Mouse (Mus musculus): ENCODE results near the gene Rgs19.

Gene Rgs19

GRCm38 (mm10) chr2:181693339-181694280 lies at the start of gene Rgs19:
Gene Rgs19, minus strand, starts transcription at chr2:181693977.
- peak; percentile 82 for DNase-seq (ENCODE audit: low spot score)

GRCm38 (mm10) chr2:181730051-181730450 lies 36.3 kb upstream of the Rgs19 start:
- no peak for DNase-seq (ENCODE audit: low spot score)

- DNase-seq (ENCODE audit: low spot score): no peak
Measured at GRCm38 (mm10) chr2:181727659-181728262, 34.0 kb upstream of the Rgs19 start.

GRCm38 (mm10) chr2:181722213-181722612 lies 28.4 kb upstream of the Rgs19 start:
- DNase-seq (ENCODE audit: low spot score): no peak

- DNase-seq (ENCODE audit: low spot score): no peak
Measured at GRCm38 (mm10) chr2:181721200-181721599, 27.4 kb upstream of the Rgs19 start.

GRCm38 (mm10) chr2:181720061-181720460 lies 26.3 kb upstream of the Rgs19 start:
- no peak for DNase-seq (ENCODE audit: low spot score)

DNA sequence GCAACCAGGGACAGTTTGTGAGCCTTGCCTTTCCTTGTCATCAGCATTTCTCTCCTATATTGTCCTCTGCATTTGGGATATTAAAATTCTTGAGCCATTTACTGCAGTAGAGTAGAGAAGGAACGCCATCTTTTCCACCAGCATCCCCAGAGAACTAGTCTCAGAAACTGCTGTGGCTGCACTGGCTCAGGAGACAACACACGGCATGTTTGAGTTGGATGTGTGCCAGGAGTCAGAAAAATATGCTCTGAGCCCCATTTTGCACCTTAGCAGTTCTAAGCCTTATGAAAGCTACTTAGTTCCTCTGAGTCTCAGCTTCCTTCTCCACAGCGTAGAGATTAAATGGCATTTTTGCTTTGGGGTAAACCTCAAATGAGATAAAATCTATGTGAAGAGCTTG lies 23.2 kb upstream of the Rgs19 start:
- DNase-seq (ENCODE audit: low spot score): no peak

DNA sequence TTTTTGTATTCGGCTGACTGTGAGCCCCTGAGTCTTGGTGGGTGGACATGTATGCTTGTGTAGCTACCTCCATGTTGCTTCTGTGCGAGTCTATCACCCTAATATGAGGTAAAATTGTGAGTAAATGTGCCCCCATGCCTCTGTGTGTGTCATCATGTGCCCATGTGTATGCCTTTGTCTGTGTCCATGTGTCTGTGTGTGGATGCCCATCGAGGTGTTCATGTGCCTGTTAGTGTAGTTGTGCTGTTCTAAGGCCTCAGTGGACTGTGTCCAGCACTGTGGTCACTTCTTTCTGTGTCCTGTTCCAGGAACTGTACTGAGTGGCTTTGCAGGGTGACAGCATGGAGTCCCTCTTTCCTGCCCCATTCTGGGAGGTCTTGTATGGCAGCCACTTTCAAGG lies 21.6 kb upstream of the Rgs19 start:
- DNase-seq (ENCODE audit: low spot score): no peak

- DNase-seq (ENCODE audit: low spot score): no peak
Measured at GRCm38 (mm10) chr2:181714903-181715326, 21.1 kb upstream of the Rgs19 start, which contains the start of gene Oprl1. Gene Oprl1, plus strand, starts transcription at chr2:181715016.

DNA sequence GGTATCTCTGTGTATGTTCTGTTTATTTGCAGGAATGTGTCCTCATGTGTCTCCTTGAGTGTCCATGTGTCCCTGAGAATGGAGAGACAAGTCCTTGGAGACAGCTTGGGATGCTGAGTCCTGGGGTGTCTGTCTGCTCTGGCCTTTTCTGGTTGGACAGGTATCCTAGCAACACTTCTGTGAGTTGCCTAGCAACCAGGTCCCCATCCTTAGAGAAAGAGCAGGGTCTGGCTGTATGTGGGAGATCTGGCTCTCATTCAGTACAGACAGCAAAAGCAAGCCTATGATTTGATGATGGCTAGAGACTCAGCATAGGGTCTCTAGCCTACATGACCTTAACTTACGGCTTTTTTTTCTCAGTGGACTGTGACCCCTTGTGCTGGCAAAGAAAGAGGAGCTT lies 20.0 kb upstream of the Rgs19 start:
- DNase-seq (ENCODE audit: low spot score): no peak

- DNase-seq (ENCODE audit: low spot score): no peak
Measured at GRCm38 (mm10) chr2:181706668-181707067, 12.9 kb upstream of the Rgs19 start.

GRCm38 (mm10) chr2:181698241-181698640 lies 4.5 kb upstream of the Rgs19 start, which contains the start of gene Lkaaear1:
Gene Lkaaear1, minus strand, starts transcription at chr2:181698442.
- DNase-seq (ENCODE audit: low spot score): no peak

- no peak for DNase-seq (ENCODE audit: low spot score)
Measured at GRCm38 (mm10) chr2:181696801-181697420, 3.1 kb upstream of the Rgs19 start.

DNA sequence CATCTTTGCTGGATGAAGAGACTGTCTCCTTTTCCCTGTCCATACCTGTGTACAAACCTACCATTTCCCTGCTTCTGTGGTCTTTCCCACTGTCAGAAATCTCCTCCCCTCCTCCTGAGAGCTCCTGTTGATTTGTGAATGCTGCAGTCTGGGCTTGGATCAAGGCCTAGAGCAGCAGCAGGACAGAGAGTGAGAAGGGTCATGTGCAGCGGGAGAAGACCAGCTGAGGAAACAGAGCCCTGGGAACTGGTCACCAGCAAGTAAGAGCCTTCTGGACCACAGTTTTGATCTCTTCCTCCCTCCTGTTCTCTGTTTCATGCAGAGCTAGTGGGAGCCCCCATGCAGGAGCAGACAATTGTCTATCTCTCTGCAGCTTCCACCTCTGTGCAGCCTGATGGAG lies 2.0 kb upstream of the Rgs19 start:
- DNase-seq (ENCODE audit: low spot score): no peak

- DNase-seq (ENCODE audit: low spot score): no peak
Measured at GRCm38 (mm10) chr2:181694581-181694980, 804 bp upstream of the Rgs19 start.

- no peak for DNase-seq (ENCODE audit: low spot score)
Measured at GRCm38 (mm10) chr2:181692304-181692703, 1.5 kb downstream of the Rgs19 start.

DNA sequence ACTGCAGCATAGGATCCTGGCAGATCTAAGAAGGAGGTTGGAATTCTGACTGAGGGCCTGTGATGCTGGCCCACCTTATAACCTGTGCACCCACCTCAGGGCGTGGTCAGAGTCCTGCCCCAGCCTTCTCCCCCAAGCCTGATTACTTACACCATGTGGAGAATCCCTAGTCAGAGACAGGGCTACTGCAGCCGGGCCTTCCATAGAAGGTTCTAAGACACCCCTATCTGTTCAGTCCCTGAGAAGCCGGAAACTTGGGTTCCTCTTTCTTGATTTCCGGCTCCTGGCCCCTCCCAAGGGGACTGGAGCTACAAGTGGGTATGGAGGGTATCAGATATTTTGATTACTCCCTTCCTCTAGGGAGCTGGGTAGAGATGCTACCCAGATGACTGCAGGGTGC lies 2.2 kb downstream of the Rgs19 start:
- no peak for DNase-seq (ENCODE audit: low spot score)

DNA sequence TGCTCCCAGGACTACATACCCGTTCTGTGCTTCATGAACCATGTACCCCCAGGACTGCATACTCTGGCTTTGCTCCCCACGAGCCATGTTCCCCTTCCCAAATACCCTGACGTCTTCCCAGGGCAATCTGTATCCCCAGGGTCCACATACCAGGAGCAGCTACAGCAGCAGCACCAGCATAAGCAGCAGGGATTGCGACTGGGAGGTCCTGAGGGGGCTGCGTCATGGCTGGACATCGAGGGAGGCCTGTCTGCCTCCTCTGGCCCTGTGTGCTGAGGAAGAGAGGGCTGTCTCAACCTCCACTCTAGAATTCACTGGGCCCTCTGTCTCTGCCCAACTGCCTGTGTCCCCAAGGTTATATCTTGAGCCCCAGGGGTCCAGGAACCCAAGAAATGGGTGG lies 2.7 kb downstream of the Rgs19 start:
- DNase-seq (ENCODE audit: low spot score): peak; percentile 61

DNA sequence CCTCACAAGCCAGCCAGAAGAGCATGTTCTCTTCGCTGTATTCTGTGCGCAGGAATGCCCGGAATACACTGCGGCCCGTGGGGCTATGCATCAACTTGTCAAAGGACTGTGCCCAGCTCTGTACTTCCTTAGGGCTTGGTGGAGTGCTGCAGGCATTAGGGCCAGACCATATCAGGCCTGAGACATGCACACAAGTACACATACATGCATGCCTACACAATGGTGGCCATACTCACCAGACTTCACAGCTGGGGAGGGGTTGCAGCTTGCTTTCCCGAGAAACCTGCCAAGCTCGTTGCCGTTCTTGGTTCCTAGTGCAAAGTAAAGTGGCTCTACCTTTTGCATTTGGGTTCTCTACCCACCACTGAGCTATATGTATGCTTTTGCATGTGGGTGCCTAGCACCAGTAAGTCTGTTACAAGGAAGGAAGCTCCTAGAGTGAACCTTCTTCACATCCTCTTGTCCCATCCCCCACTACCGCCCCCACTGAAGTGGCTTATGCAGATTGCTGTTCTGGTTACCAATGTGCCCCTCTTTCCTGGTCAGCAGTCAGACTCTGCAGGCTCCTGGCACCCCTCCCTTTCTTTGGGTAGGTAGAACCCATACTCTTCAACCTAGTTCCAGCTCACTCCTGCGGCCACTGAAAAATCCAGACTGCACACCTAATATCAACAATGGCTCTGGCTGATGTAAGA lies 4.2 kb downstream of the Rgs19 start:
- no peak for DNase-seq (ENCODE audit: low spot score)

DNA sequence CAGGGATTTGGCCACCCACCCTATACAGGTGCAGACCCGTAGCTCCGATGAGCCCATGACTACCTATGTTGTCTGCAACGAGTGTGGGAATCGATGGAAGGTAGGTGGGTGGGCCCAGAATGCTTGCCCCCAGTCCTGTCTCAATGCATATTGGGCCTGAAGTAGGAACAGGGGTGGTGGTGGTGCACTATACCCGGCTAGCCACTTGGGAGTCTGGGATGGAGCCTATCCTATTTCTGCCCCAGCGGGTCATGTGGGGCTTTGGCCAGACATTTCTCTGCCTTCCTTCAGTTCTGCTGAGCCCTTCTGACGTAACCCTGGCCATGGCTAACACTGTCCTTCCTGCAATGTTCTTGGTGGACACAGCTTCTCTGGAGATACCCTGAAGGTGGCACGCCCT lies 6.2 kb downstream of the Rgs19 start:
- DNase-seq (ENCODE audit: low spot score): no peak

GRCm38 (mm10) chr2:181685686-181686085 lies 8.1 kb downstream of the Rgs19 start:
- DNase-seq (ENCODE audit: low spot score): no peak

GRCm38 (mm10) chr2:181684713-181685112 lies 9.1 kb downstream of the Rgs19 start:
- no peak for DNase-seq (ENCODE audit: low spot score)

All from testis, postnatal 14 days (tissue).